Mouse (Mus musculus): Measurements from ENCODE around the gene Rtl8c. TPM values are rescaled to one million over a fixed set of nuclear protein-coding genes. Genes with fewer than 3 reads are reported as not detected.

Gene Rtl8c
- polyA plus RNA-seq, 1 experiment from 2014 or later = 214 TPM

Other genes starting within 250 kb of the Rtl8c start
- gene Mospd1, start 237.5 kb upstream of the Rtl8c start, polyA plus RNA-seq (2014; fragmentation: Nextera tagmentation; extraction: Ambion mirVana) = 53.7 and 62.0 TPM in 2 replicates
- gene Etd, start 173.1 kb upstream of the Rtl8c start, polyA plus RNA-seq (2014; fragmentation: Nextera tagmentation; extraction: Ambion mirVana) = not detected in 2 replicates
- gene Gm14597, start 947 bp downstream of the Rtl8c start, polyA plus RNA-seq (2014; fragmentation: Nextera tagmentation; extraction: Ambion mirVana) = 0.70 TPM in 1 of 2 replicates, not detected in the other
- gene Rtl8a, start 35.6 kb downstream of the Rtl8c start, polyA plus RNA-seq (2014; fragmentation: Nextera tagmentation; extraction: Ambion mirVana) = 240 and 291 TPM in 2 replicates
- 173 and 230 TPM in 2 replicates for gene Rtl8b, start 62.4 kb downstream of the Rtl8c start, polyA plus RNA-seq (2014; fragmentation: Nextera tagmentation; extraction: Ambion mirVana)
- gene 4930502E18Rik, start 116.8 kb downstream of the Rtl8c start, polyA plus RNA-seq (2014; fragmentation: Nextera tagmentation; extraction: Ambion mirVana) = 0.15 and 0.34 TPM in 2 replicates
- gene 1700013H16Rik, start 149.8 kb downstream of the Rtl8c start, polyA plus RNA-seq (2014; fragmentation: Nextera tagmentation; extraction: Ambion mirVana) = not detected in 2 replicates
- gene Zfp36l3, start 168.4 kb downstream of the Rtl8c start, polyA plus RNA-seq (2014; fragmentation: Nextera tagmentation; extraction: Ambion mirVana) = not detected in 2 replicates
- 0.53 and 1.9 TPM in 2 replicates for gene Xlr, start 189.7 kb downstream of the Rtl8c start, polyA plus RNA-seq (2014; fragmentation: Nextera tagmentation; extraction: Ambion mirVana)

Data from midbrain, embryonic 14.5 days (tissue).